Mouse (Mus musculus): Measurements from ENCODE around the gene Them5. TPM values are rescaled to one million over a fixed set of nuclear protein-coding genes. Genes with fewer than 3 reads are reported as not detected.

Them5 gene
- polyA plus RNA-seq, 1 experiment from 2014 or later: not detected

DNA sequence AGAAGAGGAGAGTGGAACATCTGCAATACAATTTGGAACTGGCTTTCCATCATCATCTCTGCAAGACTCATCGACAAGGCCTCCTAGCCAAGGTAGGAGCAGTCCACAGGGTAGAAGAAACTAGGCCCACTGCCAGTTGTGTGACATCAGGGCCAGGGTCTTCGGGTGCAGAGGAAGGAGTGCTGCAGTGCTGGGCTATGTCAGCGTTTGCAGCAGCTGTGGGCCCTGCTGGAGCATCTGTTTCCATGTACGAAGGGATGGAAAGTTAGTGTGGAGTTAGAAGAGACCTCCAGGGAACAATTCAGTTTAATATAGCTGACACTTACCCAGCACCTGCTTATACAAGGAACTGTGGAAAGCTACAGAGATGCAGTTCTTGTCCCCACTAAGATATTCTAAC is 51.1 kb downstream of the Them5 start:
- H3K36me3 ChIP-seq (ENCODE audit: insufficient read depth, low read length): no peaks in the 10 kb centered on the region
- H3K9me3 ChIP-seq (ENCODE audit: low read length): no peaks in the 10 kb centered on the region
- no peak overlapping the region for H3K4me2 ChIP-seq (replicated peaks; ENCODE audit: low read depth, low read length)
- H3K4me1 ChIP-seq (ENCODE audit: insufficient read depth, low read length): no peaks in the 10 kb centered on the region
- 68% methylated on average over 4 of the region's 4 CpGs for WGBS
- H3K9ac ChIP-seq (replicated peaks; ENCODE audit: low read length): no peak overlapping the region
- no peak overlapping the region for H3K27ac ChIP-seq (ENCODE audit: low read length)
- peaks cover 11% of the 10 kb centered on the region for H3K27me3 ChIP-seq (ENCODE audit: insufficient read depth, low read length)
- H3K4me3 ChIP-seq (ENCODE audit: low read length): no peak overlapping the region
- no peak for ATAC-seq (ENCODE audit: low FRiP score, low TSS enrichment)

DNA sequence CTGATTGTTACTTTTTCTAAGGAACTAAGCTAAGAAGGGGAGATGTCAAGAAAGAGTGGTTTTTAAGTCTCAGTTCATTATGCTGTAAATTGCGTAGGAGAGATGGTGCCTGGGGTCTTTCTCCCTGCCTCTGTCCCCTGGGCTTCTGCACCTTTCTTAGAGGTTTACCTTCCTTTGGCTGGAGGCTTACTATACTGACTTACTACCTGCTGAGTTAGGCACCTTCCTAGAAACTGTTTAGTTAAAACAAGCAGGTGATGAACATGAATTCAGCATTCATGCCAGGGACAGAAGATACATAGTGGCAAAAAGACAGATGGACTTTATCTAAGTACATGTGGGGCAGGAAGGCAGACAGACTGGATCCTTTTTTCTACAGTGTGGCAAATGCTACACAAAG is 54.4 kb downstream of the Them5 start:
- no peaks in the 10 kb centered on the region; the same call in 1 of the 2 replicates for H3K4me1 ChIP-seq (ENCODE audit: insufficient read depth, low read length)
- ATAC-seq (ENCODE audit: low FRiP score, low TSS enrichment): no peak
- no peaks in the 10 kb centered on the region for H3K36me3 ChIP-seq (ENCODE audit: insufficient read depth, low read length)
- H3K27me3 ChIP-seq (ENCODE audit: insufficient read depth, low read length): peaks cover 29% of the 10 kb centered on the region
- no peak overlapping the region for H3K9ac ChIP-seq (replicated peaks; ENCODE audit: low read length)
- H3K9me3 ChIP-seq (ENCODE audit: low read length): no peaks in the 10 kb centered on the region
- H3K4me2 ChIP-seq (replicated peaks; ENCODE audit: low read depth, low read length): no peak overlapping the region
- H3K27ac ChIP-seq (ENCODE audit: low read length): no peak overlapping the region
- WGBS: 86% methylated on average over 1 of the region's 1 CpGs
- no peak overlapping the region for H3K4me3 ChIP-seq (ENCODE audit: low read length)

DNA sequence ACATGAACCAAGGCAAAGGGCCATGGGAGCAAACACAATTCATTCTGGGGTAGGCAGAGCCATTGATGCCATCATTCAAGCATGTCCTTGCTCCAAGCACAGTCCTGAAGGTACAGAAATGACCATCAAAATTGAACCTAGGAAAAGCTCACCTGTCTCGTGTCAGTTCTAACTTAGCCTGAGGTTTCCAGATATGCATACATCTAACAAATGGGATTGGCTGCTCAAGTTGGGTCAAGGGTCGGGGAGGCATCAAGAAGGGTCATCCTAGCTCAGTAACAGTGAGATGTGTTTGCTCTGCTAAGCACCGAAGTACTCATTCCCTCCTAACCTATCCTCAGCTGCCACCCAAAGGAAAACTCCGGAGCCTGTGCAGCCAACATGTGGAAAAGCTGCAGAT is 55.0 kb downstream of the Them5 start:
- 82% methylated on average over 4 of the region's 4 CpGs for WGBS
- Histone ChIP-seq H3K36me3 (ENCODE audit: insufficient read depth, low read length) (no peaks in the 10 kb centered on the region), H3K9me3 (ENCODE audit: low read length) (no peaks in the 10 kb centered on the region), H3K4me2 (replicated peaks; ENCODE audit: low read depth, low read length) (no peak overlapping the region), H3K4me1 (ENCODE audit: insufficient read depth, low read length) (no peaks in the 10 kb centered on the region; the same call in 1 of the 2 replicates), H3K27me3 (ENCODE audit: insufficient read depth, low read length) (peaks cover 29% of the 10 kb centered on the region), H3K27ac (ENCODE audit: low read length) (no peak overlapping the region), H3K4me3 (ENCODE audit: low read length) (no peak overlapping the region), H3K9ac (replicated peaks; ENCODE audit: low read length) (no peak overlapping the region)
- ATAC-seq (ENCODE audit: low FRiP score, low TSS enrichment): no peak

Other genes starting within 250 kb of the Them5 start
- gene Gm10696, start 163.9 kb upstream of the Them5 start, polyA plus RNA-seq (2015; fragmentation: Nextera tagmentation; extraction: Ambion mirVana): not detected in 2 replicates
- not detected in 2 replicates for gene Gm5286, start 145.4 kb upstream of the Them5 start, polyA plus RNA-seq (2015; fragmentation: Nextera tagmentation; extraction: Ambion mirVana)
- gene Gm4778, start 78.1 kb upstream of the Them5 start, polyA plus RNA-seq (2015; fragmentation: Nextera tagmentation; extraction: Ambion mirVana): not detected in 2 replicates
- 14.6 and 15.1 TPM in 2 replicates for gene Them4, start 32.0 kb upstream of the Them5 start, polyA plus RNA-seq (2015; fragmentation: Nextera tagmentation; extraction: Ambion mirVana)
- 0.32 and 0.46 TPM in 2 replicates for gene C2cd4d, start 20.3 kb downstream of the Them5 start, polyA plus RNA-seq (2015; fragmentation: Nextera tagmentation; extraction: Ambion mirVana)
- 14.9 and 15.2 TPM in 2 replicates for gene Rorc, start 30.7 kb downstream of the Them5 start, polyA plus RNA-seq (2015; fragmentation: Nextera tagmentation; extraction: Ambion mirVana)
- gene Lingo4, start 56.4 kb downstream of the Them5 start, polyA plus RNA-seq (2015; fragmentation: Nextera tagmentation; extraction: Ambion mirVana): 0.23 and 0.44 TPM in 2 replicates
- gene Tdrkh, start 71.2 kb downstream of the Them5 start, polyA plus RNA-seq (2015; fragmentation: Nextera tagmentation; extraction: Ambion mirVana): 12.1 and 13.8 TPM in 2 replicates
- 72.3 and 79.1 TPM in 2 replicates for gene Mrpl9, start 101.2 kb downstream of the Them5 start, polyA plus RNA-seq (2015; fragmentation: Nextera tagmentation; extraction: Ambion mirVana)
- gene Oaz3, start 101.8 kb downstream of the Them5 start, polyA plus RNA-seq (2015; fragmentation: Nextera tagmentation; extraction: Ambion mirVana): 0.44 and 0.66 TPM in 2 replicates
- 1.4 and 2.5 TPM in 2 replicates for gene Celf3, start 136.2 kb downstream of the Them5 start, polyA plus RNA-seq (2015; fragmentation: Nextera tagmentation; extraction: Ambion mirVana)
- 0.99 and 1.7 TPM in 2 replicates for gene Riiad1, start 138.2 kb downstream of the Them5 start, polyA plus RNA-seq (2015; fragmentation: Nextera tagmentation; extraction: Ambion mirVana)
- gene Snx27, start 240.6 kb downstream of the Them5 start, polyA plus RNA-seq (2015; fragmentation: Nextera tagmentation; extraction: Ambion mirVana): 43.0 and 54.6 TPM in 2 replicates